Mouse (Mus musculus) heart, postnatal 36 days (tissue): ENCODE data around the gene Rnf5. TPM values are rescaled to one million over a fixed set of nuclear protein-coding genes. Genes with fewer than 3 reads are reported as not detected.

Source experiments
- DNase-seq, 2 experiments: peaks; one replicate each; pipeline ENCODE4 v3.0.0; 2021 to 2022
- intact Hi-C: fragments of 180-260 bp; cut with DNase I; formaldehyde crosslinking; loops from one replicate; pipeline ENCODE4 v1.15.1; 2025
- total RNA-seq, 2 experiments: library from RNA; stranded (reverse); gene quantifications; 2 replicates each; pipeline ENCODE4 v1.2.3; 2021

The Rnf5 gene
- total RNA-seq, 2 experiments from 2014 or later, result 35.7 to 37.1 TPM

GRCm38 (mm10) chr17:34560438-34560837 lies 43.1 kb downstream of the Rnf5 start:
- intact Hi-C loops, result no loop called here
- no peak for DNase-seq

- no peak for DNase-seq
- intact Hi-C loops, result no loop called here
Measured at GRCm38 (mm10) chr17:34559895-34560294, 43.6 kb downstream of the Rnf5 start.

- intact Hi-C loops, result no loop called here
- DNase-seq, result no peak
Measured at GRCm38 (mm10) chr17:34559116-34559515, 44.4 kb downstream of the Rnf5 start.

- intact Hi-C loops, result no loop called here
- DNase-seq, result no peak
Measured at GRCm38 (mm10) chr17:34557411-34557810, 46.1 kb downstream of the Rnf5 start.

GRCm38 (mm10) chr17:34556406-34556805 lies 47.1 kb downstream of the Rnf5 start:
- intact Hi-C loops, result no loop called here

GRCm38 (mm10) chr17:34555483-34555882 lies 48.0 kb downstream of the Rnf5 start:
- DNase-seq, result peak; percentile 80 to 90
- intact Hi-C loops, result loop anchor here (1.0 to 2.0 kb wide), 2 partner anchors 64 to 115 kb away; no protein-coding TSS in a partner anchor

More at GRCm38 (mm10) chr17:34556406-34556805, 47.1 kb downstream of the Rnf5 start:
- no peak for DNase-seq

Other genes with a start within 250 kb of the Rnf5 start
- under 1 TPM; 0.58 to 0.92 TPM for gene Btnl2, start 248.9 kb downstream of the Rnf5 start, total RNA-seq
- not detected for gene Btnl1, start 226.6 kb downstream of the Rnf5 start, total RNA-seq
- gene BC051142, start 204.9 kb downstream of the Rnf5 start, total RNA-seq, result not detected
- not detected for gene Btnl4, start 126.4 kb downstream of the Rnf5 start, total RNA-seq
- gene Btnl6, start 86.3 kb downstream of the Rnf5 start, total RNA-seq, result not detected
- gene Notch4, start 39.4 kb downstream of the Rnf5 start, total RNA-seq, result 10 to 100 TPM; 33.0 to 48.6 TPM
- 1 to 10 TPM; 4.7 to 4.8 TPM for gene Gpsm3, start 13.9 kb downstream of the Rnf5 start, total RNA-seq
- 10 to 100 TPM; 18.0 to 19.6 TPM for gene Pbx2, start 12.4 kb downstream of the Rnf5 start, total RNA-seq
- gene Ager, start 5.8 kb downstream of the Rnf5 start, total RNA-seq, result under 1 TPM; 0.24 to 0.47 TPM
- gene Agpat1, start 572 bp upstream of the Rnf5 start, total RNA-seq, result 10 to 100 TPM; 61.2 to 70.5 TPM
- 1 to 10 TPM; 1.5 to 2.5 TPM for gene Egfl8, start 12.3 kb upstream of the Rnf5 start, total RNA-seq
- gene Ppt2, start 24.8 kb upstream of the Rnf5 start, total RNA-seq, result 10 to 100 TPM; 54.4 to 55.5 TPM
- gene Prrt1, start 25.8 kb upstream of the Rnf5 start, total RNA-seq, result 1 to 10 TPM; 1.4 to 1.7 TPM
- gene Fkbpl, start 41.1 kb upstream of the Rnf5 start, total RNA-seq, result 1 to 10 TPM; 6.9 to 9.9 TPM
- 10 to 100 TPM; 15.3 to 16.1 TPM for gene Atf6b, start 43.5 kb upstream of the Rnf5 start, total RNA-seq
- 10 to 100 TPM; 35.6 to 39.7 TPM for gene Tnxb, start 66.8 kb upstream of the Rnf5 start, total RNA-seq
- 10 to 100 TPM; 22.8 to 24.7 TPM for gene C4b, start 140.2 kb upstream of the Rnf5 start, total RNA-seq
- not detected for gene Cyp21a1, start 200.9 kb upstream of the Rnf5 start, total RNA-seq
- 10 to 100 TPM in 1 of 2 experiments, 1 to 10 TPM in 1; 10.0 to 11.1 TPM for gene Stk19, start 233.3 kb upstream of the Rnf5 start, total RNA-seq
- gene Dxo, start 233.3 kb upstream of the Rnf5 start, total RNA-seq, result 10 to 100 TPM; 12.4 to 17.3 TPM
- gene Skiv2l, start 246.5 kb upstream of the Rnf5 start, total RNA-seq, result 10 to 100 TPM; 22.6 to 24.5 TPM
- 10 to 100 TPM; 13.7 to 15.3 TPM for gene Nelfe, start 246.7 kb upstream of the Rnf5 start, total RNA-seq